Mouse (Mus musculus): ENCODE measurements at regions not wholly inside any gene's neighbourhood (a gene's known extent, or its start where the extent isn't known, plus 50 kb on each side); places are given as distances from the start of the nearest gene placed in this dataset.

- no peak for TF ChIP-seq CTCF (IDR thresholded peaks at IDR 0.05; ENCODE audit: control insufficient read depth, insufficient read depth, insufficient read length)
- no peak for TF ChIP-seq MYOD1 (IDR thresholded peaks at IDR 0.05; ENCODE audit: control insufficient read depth, insufficient read length, low read depth)
- no peak for TF ChIP-seq FOSL1 (IDR thresholded peaks at IDR 0.05; ENCODE audit: insufficient read depth, low read length, poor library complexity, severe bottlenecking)
- no peak for TF ChIP-seq USF1 (IDR thresholded peaks at IDR 0.05; ENCODE audit: low read depth)
- TF ChIP-seq MYOG (IDR thresholded peaks at IDR 0.05; ENCODE audit: control insufficient read depth, extremely low read depth, insufficient read length) = no peak
- no peak for TF ChIP-seq MAX (IDR thresholded peaks at IDR 0.05)
These were observed 194.2 kb downstream of the Ajap1 start for GRCm38 (mm10) chr4:153288362-153288761.

Data from C2C12 (cell line).